Mouse (Mus musculus): ENCODE measurements at regions not wholly inside any gene's neighbourhood (a gene's known extent, or its start where the extent isn't known, plus 50 kb on each side); places are given as distances from the start of the nearest gene placed in this dataset.

DNA sequence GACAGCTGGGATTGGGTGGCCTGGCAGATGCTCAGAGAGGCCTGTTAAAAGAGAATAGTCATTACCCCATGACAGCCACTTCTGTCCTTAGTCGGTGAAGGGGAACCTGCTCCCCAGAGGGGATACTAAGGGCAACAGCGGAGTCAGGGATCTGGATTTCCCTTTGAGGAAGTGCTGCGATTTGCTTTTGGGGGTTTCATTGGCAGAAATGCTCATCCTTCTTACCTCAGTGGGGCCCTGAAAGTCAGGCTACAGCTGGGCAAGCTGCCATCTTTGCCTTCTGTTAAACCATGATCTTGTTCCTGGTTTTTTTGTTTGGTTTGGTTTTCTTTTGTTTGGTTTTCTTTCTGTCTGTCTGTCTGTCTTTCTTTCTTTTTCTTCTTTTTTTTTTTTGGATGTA lies 195.7 kb downstream of the Bcor start:
- DNase-seq (ENCODE audit: low spot score) (no peak), ATAC-seq (ENCODE audit: low FRiP score) (no peak)
- WGBS, result 46% methylated on average over 3 of the region's 3 CpGs
- Histone ChIP-seq H3K9ac (replicated peaks; ENCODE audit: low read length, poor library complexity, severe bottlenecking) (no peak overlapping the region), H3K4me2 (ENCODE audit: low read depth, low read length, poor library complexity, severe bottlenecking) (no peak overlapping the region), H3K9me3 (ENCODE audit: low read length) (no peaks in the 10 kb centered on the region), H3K36me3 (ENCODE audit: insufficient read depth, low read length) (no peaks in the 10 kb centered on the region), H3K27me3 (ENCODE audit: insufficient read depth, low read length) (no peaks in the 10 kb centered on the region), H3K4me3 (ENCODE audit: low read depth, low read length) (no peak overlapping the region), H3K27ac (ENCODE audit: low read depth, low read length) (no peak overlapping the region), H3K4me1 (ENCODE audit: insufficient read depth, low read length) (no peaks in the 10 kb centered on the region)
- no peak for TF ChIP-seq CTCF (IDR thresholded peaks at IDR 0.05)

DNA sequence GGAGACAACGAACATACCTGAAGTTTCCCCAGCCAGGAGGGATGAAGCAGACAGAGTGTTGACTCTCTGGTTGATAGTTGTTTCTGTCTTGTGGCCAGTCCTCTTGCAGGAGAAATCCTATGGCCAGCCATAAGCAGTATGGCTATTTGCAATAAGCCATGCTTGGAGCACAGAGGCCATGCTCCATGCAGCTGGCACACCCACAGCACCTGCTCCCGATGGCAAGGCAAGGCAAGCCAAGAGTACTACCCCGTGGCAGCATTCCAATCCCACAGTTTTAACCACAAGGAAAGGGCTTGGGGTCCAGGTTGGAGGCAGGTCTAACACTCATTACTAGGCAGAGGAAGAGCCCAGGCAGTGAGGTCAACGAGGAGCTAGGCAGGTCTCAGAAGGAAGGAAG lies 181.5 kb downstream of the Bcor start:
- no peak for DNase-seq (ENCODE audit: low spot score)
- Histone ChIP-seq H3K9me3 (ENCODE audit: low read length) (no peaks in the 10 kb centered on the region), H3K4me3 (ENCODE audit: low read depth, low read length) (no peak overlapping the region), H3K4me1 (ENCODE audit: insufficient read depth, low read length) (no peaks in the 10 kb centered on the region), H3K4me2 (ENCODE audit: low read depth, low read length, poor library complexity, severe bottlenecking) (no peak overlapping the region), H3K27me3 (ENCODE audit: insufficient read depth, low read length) (no peaks in the 10 kb centered on the region), H3K27ac (ENCODE audit: low read depth, low read length) (no peak overlapping the region), H3K9ac (replicated peaks; ENCODE audit: low read length, poor library complexity, severe bottlenecking) (no peak overlapping the region), H3K36me3 (ENCODE audit: insufficient read depth, low read length) (no peaks in the 10 kb centered on the region)
- ATAC-seq (ENCODE audit: low FRiP score), result no peak
- 79% methylated on average over 4 of the region's 4 CpGs for WGBS
- TF ChIP-seq CTCF (IDR thresholded peaks at IDR 0.05), result no peak

DNA sequence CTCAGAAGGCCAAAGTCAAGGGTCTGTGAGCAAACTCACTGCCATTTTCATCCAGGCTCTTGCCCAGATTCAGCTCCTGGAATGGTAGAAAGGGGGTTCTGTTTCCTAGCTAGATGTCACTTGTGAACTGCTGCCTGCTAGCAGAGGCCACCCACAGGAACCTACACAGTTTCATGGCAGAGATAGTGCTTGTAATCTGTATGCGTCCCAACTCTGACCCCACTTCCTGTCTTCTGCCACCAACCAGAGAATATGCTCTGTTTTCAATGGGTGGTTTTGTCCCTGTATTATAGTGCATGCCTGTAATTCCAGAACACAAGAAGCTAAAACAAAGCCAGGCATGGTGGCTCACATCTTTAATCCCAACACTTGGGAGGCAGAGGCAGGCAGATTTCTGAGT lies 176.9 kb downstream of the Bcor start:
- TF ChIP-seq CTCF (IDR thresholded peaks at IDR 0.05), result no peak
- H3K9ac ChIP-seq (replicated peaks; ENCODE audit: low read length, poor library complexity, severe bottlenecking), result no peak overlapping the region
- ATAC-seq (ENCODE audit: low FRiP score) (no peak), DNase-seq (ENCODE audit: low spot score) (no peak)
- H3K4me2 ChIP-seq (ENCODE audit: low read depth, low read length, poor library complexity, severe bottlenecking), result no peak overlapping the region
- WGBS, result 81% methylated on average over 1 of the region's 1 CpGs
- H3K27ac ChIP-seq (ENCODE audit: low read depth, low read length), result no peak overlapping the region
- no peaks in the 10 kb centered on the region for H3K4me1 ChIP-seq (ENCODE audit: insufficient read depth, low read length)
- H3K9me3 ChIP-seq (ENCODE audit: low read length), result no peaks in the 10 kb centered on the region
- no peaks in the 10 kb centered on the region for H3K27me3 ChIP-seq (ENCODE audit: insufficient read depth, low read length)
- no peak overlapping the region for H3K4me3 ChIP-seq (ENCODE audit: low read depth, low read length)
- H3K36me3 ChIP-seq (ENCODE audit: insufficient read depth, low read length), result no peaks in the 10 kb centered on the region

All from midbrain, postnatal 0 days (tissue).